Mouse (Mus musculus) cerebellum, adult 9-11 months (tissue): ENCODE data around the gene Fam174b.

Source experiments
- DNase-seq: peaks from one replicate; pipeline ENCODE4 v3.0.0; 2022

The Fam174b gene

DNA sequence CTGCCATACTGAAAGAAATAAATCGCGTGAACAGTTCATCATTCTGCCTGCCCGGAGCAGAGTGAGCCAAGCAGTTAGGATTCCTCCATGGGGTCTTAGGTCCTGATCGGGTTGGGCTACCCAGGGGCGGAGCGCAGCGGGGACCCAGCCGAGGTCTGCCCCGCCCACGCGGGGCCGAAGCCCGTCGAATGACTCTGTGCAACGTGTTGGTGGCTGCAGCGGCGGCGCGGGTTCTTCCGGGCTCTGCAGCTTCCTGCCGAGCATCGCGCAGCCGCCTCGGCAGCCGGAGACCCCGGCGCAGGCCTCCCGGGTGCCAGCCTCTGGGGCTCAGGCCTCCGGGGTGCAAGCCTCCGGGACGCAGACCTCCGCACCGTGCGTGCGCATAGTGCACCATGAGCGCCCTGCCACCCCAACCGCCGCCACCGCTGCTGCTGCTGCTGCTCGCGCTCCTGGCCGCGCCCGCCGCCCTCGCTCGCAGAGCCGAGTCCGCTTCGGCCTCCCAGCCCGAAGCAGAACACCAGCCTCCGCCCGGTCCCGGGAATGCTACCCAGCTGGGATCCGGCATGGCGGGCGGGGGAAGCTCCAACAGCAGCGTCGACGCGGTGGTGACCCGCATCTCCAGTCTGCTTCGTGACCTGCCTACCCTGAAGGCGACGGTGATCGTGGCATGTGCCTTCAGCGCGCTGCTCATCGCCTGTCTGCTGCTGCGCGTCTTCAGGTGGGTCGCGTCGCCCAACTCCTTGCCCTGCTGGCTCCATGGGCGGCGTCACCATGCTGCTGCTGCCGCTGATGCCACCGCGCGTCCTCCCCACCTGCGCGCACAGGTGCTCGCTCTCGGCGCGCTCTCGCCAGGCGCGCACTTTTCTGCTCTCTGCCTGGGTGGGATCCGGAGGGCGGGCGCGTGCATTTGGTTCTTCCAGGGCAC is at the start of gene Fam174b:
Fam174b (plus strand) TSS at position 192 of the 925 bp plus-strand sequence.
- DNase-seq: no peak

DNA sequence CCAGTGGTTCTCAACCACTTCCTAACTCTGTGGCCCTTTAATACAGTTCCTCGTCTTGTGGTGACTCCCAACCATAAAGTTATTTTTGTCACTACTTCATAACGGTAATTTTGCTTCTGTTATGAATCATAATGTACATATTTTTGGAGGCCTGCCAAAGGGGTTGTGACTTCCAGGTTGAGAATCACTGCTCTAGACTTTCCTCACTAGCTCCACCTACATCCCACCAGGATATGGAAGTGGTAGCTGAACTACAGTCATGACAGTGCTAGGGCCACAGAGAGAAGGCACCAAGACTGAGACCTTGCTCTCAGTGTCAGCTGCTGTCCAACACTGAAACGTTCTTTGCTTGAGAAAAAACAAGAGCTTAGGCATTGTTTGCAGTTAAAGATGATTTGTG is 43.0 kb upstream of the Fam174b start:
- DNase-seq: no peak

DNA sequence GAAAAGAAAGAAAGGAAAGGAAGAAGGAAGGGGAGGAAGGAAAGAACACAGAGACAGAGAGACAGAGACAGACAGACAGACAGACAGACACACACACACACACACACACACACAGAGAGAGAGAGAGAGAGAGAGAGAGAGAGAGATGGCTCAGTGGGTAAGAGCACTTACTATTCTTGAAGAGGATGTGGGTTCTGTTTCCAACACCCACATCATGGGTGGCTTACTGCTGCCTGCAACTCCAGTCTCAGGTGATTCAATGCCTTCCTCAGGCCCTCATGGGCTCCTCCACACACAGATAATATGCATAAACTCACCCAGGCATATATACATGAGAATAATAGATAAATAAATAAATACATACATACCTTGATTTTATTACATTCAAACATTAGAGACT is 35.8 kb upstream of the Fam174b start:
- no peak for DNase-seq

DNA sequence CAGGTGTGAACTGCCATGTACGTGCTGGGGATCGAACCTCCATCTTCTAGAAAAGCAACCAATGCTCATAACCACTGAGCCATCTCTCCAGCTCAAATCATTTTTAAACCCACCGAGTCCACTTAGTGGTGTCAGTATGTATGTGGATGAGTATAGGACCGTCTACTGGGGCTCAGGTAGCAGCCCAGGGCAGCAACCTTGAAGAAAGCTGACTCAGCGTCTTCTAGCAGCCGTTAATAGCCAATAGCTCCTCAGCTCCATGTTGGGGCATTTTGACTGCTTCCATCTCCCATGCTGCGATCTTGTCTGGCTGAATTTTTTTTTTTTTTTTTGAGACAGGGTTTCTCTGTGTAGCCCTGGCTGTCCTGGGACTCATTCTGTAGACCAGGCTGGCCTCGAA is 26.6 kb upstream of the Fam174b start:
- no peak for DNase-seq

DNA sequence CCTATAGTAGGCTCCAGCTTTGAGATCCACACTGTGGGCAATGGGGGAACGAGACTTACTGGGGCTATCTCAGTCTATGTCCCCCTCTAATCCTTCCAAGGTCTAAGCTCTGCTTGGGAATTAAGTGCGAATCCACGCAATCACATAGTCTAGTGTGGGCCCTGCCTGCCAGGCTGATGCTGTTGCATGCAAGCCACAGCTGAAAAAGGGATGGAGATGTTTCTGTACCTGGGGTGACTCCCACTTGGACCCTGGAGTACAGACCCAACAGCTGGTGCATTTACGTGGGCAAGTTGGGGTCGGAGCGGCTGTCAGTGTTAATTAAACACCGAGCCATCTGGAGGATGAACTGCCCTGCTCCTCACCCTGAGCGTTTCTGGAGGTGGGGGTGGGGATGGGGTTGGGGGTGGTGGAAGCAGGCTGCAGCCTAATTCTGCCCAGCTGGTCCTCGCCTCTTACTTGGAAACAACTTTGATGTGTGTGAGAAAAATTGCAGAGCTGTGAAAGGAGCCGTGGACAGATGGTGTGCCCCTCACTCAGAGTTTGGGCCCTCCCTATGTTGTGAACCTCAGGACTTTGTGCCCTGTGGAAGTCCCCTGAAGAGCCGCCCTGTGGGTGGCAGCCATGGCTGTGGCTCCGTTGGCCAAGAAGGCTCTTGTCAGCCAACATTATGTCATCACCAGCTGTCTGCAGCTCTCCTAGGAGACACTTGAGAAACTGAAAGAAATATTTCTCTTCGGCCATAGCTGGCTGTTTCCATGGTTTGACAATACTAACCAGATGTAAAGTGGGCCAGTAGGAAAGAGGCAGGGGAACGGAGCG is 24.0 kb upstream of the Fam174b start:
- DNase-seq: peak; percentile 58

DNA sequence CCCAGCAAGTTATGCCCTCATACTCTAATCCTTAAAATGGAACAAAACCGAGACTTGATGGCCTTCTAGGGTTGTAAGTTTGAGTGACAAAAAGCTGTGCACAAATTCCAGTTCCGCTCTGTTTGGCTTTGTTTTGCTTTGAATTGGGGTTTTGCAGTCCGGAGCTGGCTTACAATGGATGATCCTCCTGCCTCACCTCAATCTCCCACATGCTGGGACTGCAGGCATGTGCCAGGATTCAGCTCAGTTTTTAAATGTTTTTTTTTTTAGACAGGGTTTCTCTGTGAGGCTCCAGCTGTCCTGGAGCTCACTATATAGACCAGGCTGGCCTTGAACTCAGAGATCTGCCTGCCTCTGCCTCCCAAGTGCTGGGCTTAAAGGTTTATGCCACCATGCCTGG is 23.3 kb upstream of the Fam174b start:
- DNase-seq: no peak

DNA sequence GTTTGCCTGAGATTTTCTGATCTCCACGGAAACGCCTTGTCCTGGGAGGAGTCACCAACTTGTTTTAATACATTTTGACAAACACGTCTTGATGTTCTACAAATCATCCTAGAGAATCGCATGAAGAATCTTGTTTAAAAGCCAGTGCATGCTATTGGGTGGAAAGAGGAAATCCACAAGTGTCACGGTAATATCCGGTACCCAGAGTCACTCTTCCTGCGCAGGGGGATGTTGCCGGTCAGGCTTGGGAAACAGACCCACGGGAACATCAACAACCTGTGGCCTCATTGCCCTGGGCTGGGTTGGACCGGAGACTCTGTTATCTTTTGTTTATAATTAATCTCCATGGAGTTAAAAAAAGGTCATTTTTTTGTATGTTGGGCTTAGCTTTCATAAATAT is 22.1 kb upstream of the Fam174b start:
- DNase-seq: no peak

DNA sequence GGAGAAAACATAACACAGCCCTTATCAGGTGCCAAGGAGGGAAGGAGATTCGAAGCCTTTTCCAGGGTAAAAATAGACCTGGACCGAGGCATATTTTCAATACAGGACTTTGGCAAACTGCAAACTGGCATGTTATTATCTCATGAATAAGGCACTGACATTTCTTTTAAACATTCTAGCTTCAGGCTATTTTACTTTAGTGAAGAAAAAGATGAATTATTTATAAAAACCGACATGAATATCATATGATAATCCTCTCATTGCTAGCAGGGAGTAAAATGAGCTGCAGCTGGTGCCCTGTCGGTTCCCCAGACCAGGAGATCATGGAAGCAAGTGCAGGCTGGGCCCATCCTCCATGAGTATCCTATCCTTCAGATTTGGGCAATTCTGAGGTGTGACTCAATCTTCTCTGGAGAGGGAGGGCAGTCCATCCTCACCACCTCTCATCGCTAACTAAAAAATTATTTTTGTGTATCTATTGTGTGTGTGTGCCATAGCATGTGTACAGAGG is 21.6 kb upstream of the Fam174b start:
- no peak for DNase-seq

DNA sequence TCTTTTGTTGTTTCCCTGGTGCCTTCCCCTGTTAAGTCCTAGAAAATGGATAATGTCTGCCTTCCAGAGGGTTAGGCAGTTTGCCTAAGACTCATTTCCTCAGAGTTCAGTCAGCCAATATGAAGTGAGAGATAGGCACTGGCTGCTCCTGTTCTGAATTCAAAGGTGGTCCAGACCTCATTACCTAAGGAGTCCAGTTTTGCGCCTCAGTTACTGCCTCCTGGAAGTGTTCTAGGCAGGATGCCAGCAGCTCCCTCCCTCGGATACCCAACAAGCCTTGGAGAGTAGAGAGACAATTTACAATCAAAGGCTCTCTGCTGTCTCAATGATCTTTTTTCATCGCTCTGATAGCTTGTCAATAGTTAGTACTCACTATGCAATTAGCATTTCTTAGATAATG is 19.1 kb upstream of the Fam174b start:
- no peak for DNase-seq

DNA sequence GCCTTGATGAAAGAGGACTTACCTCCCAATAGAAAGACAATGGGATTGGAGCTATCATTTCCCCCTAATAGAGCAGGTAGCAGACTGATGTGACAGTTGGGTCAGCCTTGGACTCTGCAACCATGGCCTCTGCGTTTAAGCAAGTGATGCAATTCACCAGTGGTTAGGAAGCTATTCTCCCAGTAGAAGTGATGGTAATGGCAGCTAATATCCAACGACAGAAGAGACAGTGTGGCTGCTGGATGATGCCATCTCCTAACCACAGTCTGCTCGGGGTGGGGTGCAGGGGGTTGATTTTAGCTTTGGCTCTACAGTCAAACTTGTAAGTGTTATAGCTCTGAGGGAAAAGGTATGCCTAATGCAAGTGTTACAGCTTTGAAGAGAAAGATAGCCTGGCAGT is 18.3 kb upstream of the Fam174b start:
- no peak for DNase-seq

DNA sequence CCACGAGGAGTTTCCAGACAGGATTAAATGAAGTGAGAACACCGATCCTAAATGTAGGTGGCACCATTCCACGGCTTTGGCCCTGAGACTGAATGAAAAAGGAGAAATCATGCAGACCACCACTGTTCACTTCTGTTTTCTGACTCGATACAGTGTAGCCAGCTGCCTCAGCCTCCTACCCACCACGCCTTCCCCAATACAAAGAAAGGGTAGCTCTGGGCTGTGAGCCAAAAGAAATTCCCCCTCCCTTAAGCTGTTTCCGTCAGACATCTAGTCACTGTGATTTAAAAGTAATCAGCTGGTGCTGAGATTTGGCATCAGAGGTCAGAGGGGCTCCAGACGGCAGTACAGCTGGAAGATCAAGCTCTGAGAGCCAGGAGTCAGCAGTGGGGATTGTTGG is 10.2 kb upstream of the Fam174b start:
- no peak for DNase-seq

DNA sequence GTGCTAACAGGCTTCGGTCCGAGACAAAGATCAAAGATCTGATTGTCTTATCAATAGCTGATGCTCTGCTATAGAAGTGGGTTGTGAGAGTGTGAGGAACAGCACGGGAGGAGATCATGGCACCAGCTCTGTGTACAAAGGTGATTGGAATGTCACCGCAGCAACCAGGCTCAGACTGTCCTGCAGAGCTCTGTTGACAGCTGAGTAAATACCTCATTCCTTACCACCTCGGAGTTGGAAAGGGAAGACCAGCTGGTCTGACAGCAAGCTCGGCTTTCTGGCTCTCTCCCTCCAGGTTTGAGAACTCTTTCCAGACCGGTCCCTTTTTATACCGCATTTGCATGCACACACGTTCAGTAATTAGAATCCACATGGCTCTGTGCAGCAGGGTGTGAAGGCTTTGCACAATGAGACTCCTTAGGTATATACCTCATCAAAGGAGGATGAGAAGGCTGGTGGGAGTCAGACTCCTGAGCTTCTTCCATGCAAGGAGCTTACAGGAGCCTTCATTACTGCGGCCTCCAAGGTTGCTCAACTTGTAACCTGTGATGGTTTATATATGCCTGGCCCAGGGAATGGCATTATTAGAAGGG is 9.6 kb upstream of the Fam174b start:
- DNase-seq: no peak

DNA sequence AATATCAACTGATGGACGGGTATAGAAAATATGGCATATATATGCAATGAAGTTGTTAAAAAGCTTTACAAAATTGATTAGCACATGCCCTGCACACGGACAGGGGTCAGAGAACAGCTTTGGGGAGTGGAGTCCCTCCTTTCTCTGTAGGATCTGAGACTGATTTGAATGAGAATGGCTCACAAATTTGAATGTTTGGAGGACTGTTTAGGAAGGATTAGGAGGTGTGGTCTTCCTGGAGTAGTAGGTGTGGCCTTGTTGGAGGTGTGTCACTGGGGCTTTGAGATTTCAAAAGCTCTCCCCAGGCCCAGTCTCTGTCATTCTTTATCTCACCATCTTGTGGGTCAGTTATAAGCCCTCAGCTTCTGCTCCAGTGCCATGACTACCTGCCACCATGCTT is 4.1 kb upstream of the Fam174b start:
- no peak for DNase-seq

DNA sequence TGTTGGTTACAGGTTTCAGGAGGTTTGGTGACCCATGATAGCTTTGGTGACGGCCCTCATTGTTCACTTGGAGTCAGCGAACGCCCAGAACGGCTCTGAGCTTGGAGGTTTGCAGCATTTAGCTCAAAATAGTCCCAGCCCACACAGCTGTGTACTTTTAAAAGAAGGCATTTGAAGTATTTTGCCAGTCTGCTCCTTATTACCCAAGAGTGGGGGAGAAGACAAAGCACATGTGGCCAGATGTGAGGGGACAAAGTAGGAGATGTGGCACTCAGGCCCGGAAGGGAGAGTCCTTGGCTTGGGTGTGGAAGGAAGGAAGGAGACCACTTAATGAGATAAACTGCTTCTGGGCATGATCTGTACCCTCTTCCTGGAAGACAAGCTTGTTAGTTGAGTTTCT is 1.3 kb downstream of the Fam174b start:
- no peak for DNase-seq

DNA sequence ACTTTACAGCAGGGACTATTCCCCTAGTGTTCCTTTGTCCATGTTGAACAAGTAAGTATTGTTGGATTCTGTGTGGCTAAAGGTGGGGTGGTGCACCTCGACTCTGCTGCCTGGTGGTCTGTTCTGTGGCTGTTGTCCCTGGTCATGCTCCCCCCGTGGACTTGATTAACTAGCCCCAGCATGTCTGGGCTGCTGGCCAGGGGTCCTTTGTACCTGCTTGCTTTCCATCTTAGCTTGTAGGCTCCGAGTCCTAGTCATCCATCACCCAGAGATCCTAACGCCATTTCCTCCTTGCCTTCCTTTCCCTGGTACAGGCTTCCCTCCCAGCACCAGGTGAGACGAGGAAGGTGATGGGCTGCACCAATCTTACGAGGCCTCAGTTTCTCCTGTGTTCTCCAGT is 1.7 kb downstream of the Fam174b start:
- no peak for DNase-seq

DNA sequence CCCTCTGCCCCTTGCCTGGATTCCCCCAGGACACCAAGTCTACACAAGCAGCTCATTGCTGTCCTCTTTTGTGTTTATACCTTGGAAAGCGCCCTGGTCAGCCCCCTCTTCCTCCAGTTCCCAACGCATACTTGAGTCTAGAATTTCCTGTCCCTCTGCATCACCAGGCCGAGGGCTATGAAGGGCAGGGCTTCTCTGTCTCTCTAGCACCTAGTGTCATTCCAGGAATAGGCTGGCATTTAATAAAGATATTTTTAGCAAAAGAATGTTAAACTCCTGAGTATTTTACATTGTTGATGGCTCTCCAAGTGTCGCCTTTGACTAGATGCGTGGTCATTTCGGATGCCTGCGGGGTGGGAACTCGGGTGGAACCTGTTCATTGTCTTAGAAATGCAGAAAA is 3.0 kb downstream of the Fam174b start:
- DNase-seq: no peak

DNA sequence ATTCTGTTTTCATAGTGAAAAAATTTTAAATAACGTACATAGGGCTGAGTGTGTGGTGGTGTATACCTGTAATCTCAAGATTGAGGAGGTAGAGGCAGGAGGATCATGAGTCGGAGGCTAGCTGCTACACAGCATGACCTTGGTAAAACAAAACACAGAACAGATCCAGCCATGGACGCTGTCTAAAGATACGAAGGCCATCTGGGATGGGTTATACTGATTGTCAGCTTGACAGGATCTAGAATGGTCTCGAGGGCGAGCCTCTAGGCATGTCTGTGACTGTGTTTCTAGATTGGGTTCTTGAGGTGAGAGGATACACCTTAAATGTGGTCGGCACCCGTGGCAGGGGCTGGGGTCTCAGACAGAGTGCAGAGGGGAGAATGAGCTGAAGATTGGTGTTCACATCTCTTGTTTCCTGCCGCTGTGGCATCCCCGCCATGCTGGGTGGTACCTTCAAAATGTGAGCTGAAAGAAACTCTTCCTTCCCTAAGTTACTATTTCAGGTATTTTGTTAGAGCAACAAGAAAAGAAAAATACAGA is 3.8 kb downstream of the Fam174b start:
- DNase-seq: no peak

DNA sequence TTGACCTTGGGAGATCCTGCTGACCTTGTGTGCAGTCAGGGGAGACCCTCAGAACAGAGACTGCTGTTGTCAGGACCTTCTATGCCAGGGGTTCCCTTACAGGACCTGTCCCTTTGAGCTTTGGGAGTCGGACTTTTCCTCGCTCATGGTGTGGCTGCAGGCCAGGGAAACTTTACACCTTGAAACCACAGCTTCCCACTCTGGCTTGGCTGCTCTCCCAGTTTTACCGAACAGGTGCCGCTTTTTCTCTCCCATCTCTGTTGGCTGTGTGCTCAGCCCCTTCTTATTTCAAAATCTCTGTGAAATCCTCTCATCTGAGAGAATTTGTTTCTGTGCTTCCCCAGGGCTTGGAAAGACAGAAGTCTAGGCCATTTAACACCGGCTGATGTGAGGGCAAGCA is 5.8 kb downstream of the Fam174b start:
- DNase-seq: no peak

DNA sequence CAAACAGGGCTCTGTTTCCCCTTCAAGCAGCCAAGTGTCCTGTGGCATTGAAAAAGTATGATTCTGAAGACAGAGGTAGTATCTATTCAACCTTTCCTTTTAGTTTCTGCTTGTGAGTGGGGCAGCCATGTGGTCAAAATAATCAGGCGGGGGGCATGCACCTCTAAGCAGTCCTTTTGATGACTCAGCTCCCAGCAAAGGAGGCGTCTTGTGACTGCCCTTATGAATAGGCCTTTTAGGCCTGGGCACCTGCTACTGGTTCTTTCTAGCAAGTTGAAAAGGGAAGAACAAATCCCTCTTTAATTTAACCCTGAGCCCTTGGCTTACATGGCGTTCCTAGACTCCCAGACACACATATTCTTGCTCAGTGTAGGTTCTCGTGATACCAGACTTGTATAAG is 6.7 kb downstream of the Fam174b start:
- DNase-seq: no peak

DNA sequence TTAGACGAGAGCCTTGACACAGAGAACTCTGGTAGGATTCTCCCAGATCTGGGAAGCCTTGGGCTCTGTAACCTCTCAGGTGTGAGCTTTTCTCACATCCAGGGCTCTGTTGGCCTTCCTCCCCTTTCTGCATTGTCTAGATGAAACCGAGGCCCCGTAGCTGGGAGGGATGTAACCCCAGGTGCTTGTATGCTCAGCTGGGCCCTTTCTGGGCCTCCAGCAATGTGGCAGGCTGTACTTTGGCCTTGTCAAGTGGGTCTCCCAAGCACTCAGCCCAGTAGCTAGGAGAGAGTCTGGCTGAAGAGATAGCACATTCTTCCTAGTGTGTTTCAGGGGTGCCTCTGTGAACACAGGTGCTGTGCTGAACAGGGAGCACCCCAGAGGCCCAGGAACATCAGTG is 7.4 kb downstream of the Fam174b start:
- no peak for DNase-seq

DNA sequence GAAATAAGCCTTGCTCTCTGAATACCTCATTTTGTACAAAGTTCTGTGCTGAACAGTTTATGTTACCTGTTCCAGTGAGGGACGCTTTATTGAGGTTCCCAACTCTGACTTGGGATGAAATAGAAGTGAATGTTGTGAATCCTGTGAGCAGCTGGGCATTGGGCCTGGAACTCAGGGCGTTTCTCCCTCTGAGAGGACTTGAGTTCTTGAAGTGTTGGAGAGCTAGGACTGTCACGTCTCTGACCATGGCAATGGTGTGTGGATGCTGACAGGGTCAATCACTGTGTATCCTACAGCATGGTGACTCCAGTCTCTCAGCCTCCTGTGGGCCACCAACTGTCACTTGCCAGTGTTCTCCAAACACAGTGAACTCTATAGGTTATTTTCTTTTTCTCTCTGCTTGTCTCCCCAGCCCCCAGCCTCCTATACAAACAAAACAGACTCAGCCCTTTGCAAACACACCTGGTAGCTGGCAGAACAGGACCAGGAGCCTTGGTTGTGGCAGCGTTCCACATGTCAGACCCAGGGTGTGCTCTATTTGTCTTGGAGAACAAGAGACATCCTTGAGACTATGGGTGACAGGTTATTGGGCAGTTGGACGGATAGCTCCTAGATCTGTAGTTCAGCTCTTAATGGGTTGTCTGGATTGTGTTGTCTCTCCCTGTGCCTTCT is 8.5 kb downstream of the Fam174b start:
- DNase-seq: no peak

DNA sequence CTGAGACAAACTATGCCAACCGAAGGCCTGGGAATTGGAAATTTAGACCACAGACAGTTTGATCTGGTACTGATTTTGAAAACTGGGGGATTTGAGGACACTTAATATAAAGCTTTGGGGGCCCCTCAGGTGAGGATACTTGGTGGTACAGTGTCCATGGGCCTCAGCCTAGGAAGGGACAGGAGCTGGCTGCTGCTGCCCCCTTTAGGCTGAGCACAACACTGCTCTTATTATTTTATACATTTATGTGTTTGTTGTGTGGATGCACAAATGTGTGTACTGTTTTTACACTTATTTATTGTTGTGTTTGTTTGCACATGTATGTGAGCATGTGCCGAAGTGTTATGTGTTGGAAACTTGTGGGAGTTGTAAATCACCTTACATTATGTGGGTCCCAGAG is 9.2 kb downstream of the Fam174b start:
- no peak for DNase-seq

DNA sequence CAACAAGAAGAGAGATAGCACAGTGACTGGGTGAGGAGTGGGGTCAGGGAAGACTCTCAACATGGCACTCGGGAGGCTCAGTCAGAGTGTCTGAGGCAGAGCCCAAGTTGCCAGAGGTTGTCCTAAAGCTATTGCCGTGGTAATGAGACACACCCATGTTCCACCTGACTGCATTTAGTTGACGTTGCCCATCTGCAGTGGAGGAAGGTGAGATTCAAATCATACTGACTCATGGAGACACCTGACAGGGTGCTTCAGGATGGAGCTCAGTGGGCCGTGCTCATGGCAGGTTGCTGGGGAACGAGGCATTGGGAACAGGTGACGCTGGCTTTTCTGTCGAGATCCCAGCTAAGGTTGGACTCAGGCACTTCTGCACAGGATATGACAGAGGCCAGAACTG is 9.9 kb downstream of the Fam174b start:
- no peak for DNase-seq
